9 mouse cellular contexts compared by ENCODE assay signal in the genomic region with DNA sequence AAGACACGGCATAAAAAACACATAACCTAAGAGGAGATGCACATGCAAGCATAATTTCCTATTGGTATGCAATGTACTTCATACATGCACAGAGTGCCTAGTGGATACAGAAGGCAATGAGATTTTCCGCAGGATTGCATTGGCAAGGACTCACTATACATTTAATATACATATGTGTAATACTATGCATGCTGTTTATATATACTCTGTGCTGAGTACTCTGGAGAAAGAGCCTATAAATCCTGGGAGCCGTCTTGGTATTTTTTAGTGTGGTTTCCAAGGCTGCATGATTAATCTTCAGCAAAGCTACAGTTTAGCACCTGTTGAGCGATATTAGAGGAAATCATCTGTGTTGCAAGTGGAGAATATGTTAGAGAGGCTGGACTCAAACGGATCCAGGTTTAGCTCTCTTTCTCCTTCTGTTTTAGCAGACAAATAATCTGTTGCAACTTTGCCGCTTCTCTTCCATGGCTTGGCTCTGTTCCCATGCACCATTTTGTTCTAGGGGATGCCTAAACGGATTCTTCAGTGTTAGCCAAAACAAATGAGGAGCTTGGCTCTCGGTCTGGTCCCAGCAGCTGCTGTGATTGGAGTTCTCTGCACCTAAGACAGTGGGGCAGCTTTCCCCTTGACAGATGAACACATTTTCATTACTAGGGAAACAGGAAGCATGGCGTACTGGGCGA.
DNase-seq lines count a peak whose midpoint lies in the region; ATAC-seq lines count a peak whose summit lies in the region.
"Had no signal": no experiment of that assay in that cellular context is flagged by ENCODE, and none has a peak within 500 bp of the region (broad histone marks: within the 10 kb centered on the region; RNA-seq: fewer than 3 reads in every experiment).

No protein-coding gene starts in this region.

- no peak overlapping the region for H3K4me2 ChIP-seq in midbrain, embryonic 13.5 days (replicated peaks)

- no peak for DNase-seq in midbrain, embryonic 10.5 days (ENCODE audit: low spot score)
- peak; percentile 50 for DNase-seq in gastrocnemius, postnatal 14 days
- DNase-seq in layer of hippocampus, adult 8-10 months (ENCODE audit: low spot score in 2 of 2) = peak; percentile 82 to 84
- DNase-seq in lung, postnatal 36 days = peak; percentile 25
- DNase-seq in c-Kit-positive CD71-positive TER-119-positive erythroid progenitor cells, embryonic 14.5 days (ENCODE audit: low spot score) = no peak
- no peak for DNase-seq in embryo, embryonic 10 days (ENCODE audit: low spot score)
- DNase-seq in B cell, adult 2 months = no peak

- H3K27me3 ChIP-seq in midbrain, embryonic 10.5 days (ENCODE audit: low read depth, poor library complexity, severe bottlenecking) = no peaks in the 10 kb centered on the region
- H3K27me3 ChIP-seq in midbrain, embryonic 13.5 days = no peaks in the 10 kb centered on the region

- ATAC-seq in midbrain, embryonic 13.5 days = no peak

- no peak overlapping the region for H3K4me3 ChIP-seq in midbrain, embryonic 10.5 days
- H3K4me3 ChIP-seq in midbrain, embryonic 13.5 days (replicated peaks) = no peak overlapping the region
- H3K4me3 ChIP-seq: erythroblast, embryonic 14.5 days had no signal

- H3K36me3 ChIP-seq in midbrain, embryonic 10.5 days = no peaks in the 10 kb centered on the region
- no peaks in the 10 kb centered on the region for H3K36me3 ChIP-seq in midbrain, embryonic 13.5 days

- 0 out of 2 replicates have a peak overlapping the region, but pooled peaks have one; percentile 23 for H3K27ac ChIP-seq in midbrain, embryonic 10.5 days (replicated peaks)
- H3K27ac ChIP-seq in midbrain, embryonic 13.5 days = no peak overlapping the region

- intact Hi-C loops in gastrocnemius, postnatal 14 days (cut with DNase I; ENCODE audit: low total_unique reads) = no loop called here

- WGBS in midbrain, embryonic 10.5 days = 89% methylated on average over 10 of the region's 10 CpGs
- WGBS in midbrain, embryonic 13.5 days = 85% methylated on average over 10 of the region's 10 CpGs

- no peak overlapping the region for H3K9ac ChIP-seq in midbrain, embryonic 13.5 days (replicated peaks)

- no peaks in the 10 kb centered on the region for H3K4me1 ChIP-seq in midbrain, embryonic 10.5 days
- no peaks in the 10 kb centered on the region for H3K4me1 ChIP-seq in midbrain, embryonic 13.5 days (replicated peaks)

- H3K9me3 ChIP-seq in midbrain, embryonic 10.5 days (replicated peaks) = no peaks in the 10 kb centered on the region
- H3K9me3 ChIP-seq in midbrain, embryonic 13.5 days = no peaks in the 10 kb centered on the region

Comparison
In these comparisons a context has a peak if more than half of its experiments do, and no peak if none do; other contexts are left out.
1. DNase-seq: peak in gastrocnemius, postnatal 14 days (single experiment), layer of hippocampus, adult 8-10 months (2 of 2) and lung, postnatal 36 days (single experiment); none in midbrain, embryonic 10.5 days (single experiment), c-Kit-positive CD71-positive TER-119-positive erythroid progenitor cells, embryonic 14.5 days (single experiment), embryo, embryonic 10 days (single experiment) and B cell, adult 2 months (0 of 2).